Mouse (Mus musculus): ENCODE results near the gene Fam167b. TPM values are rescaled to one million over a fixed set of nuclear protein-coding genes. Genes with fewer than 3 reads are reported as not detected.

Gene Fam167b
- under 1 TPM in 1 of 2 experiments, not detected in 1; 0.67 TPM for total RNA-seq (2021)

GRCm38 (mm10) chr4:129578466-129578865 is at the start of gene Fam167b:
Fam167b (minus strand) TSS chr4:129578549.
- intact Hi-C loops (cut with DNase I): no loop called here
- peak in 1 of 2 experiments; percentile 32 for DNase-seq (ENCODE audit: extremely low spot score in 1 of 2, low spot score in 2 of 2)

GRCm38 (mm10) chr4:129626035-129626434 is 47.7 kb upstream of the Fam167b start:
- no peak for DNase-seq (ENCODE audit: extremely low spot score in 1 of 2, low spot score in 2 of 2)
- intact Hi-C loops (cut with DNase I): no loop called here

- no peak for DNase-seq (ENCODE audit: extremely low spot score in 1 of 2, low spot score in 2 of 2)
- intact Hi-C loops (cut with DNase I): no loop called here
These were observed 47.1 kb upstream of the Fam167b start for GRCm38 (mm10) chr4:129625496-129625895.

GRCm38 (mm10) chr4:129625029-129625370 is 46.7 kb upstream of the Fam167b start:
- intact Hi-C loops (cut with DNase I): no loop called here

GRCm38 (mm10) chr4:129624281-129625028 is 46.1 kb upstream of the Fam167b start:
- intact Hi-C loops (cut with DNase I): no loop called here
- DNase-seq (ENCODE audit: extremely low spot score in 1 of 2, low spot score in 2 of 2): peak; percentile 91 to 93

More at GRCm38 (mm10) chr4:129625029-129625370, 46.7 kb upstream of the Fam167b start:
- DNase-seq (ENCODE audit: extremely low spot score in 1 of 2, low spot score in 2 of 2): peak; percentile 57 to 81

- intact Hi-C loops (cut with DNase I): no loop called here
- DNase-seq (ENCODE audit: extremely low spot score in 1 of 2, low spot score in 2 of 2): peak in 1 of 2 experiments; percentile 55
These were observed 45.3 kb upstream of the Fam167b start, which contains the start of gene Ccdc28b for GRCm38 (mm10) chr4:129623681-129624091. Ccdc28b (minus strand) TSS chr4:129623947.

GRCm38 (mm10) chr4:129622803-129623535 is 44.6 kb upstream of the Fam167b start:
- intact Hi-C loops (cut with DNase I): no loop called here
- no peak for DNase-seq (ENCODE audit: extremely low spot score in 1 of 2, low spot score in 2 of 2)

GRCm38 (mm10) chr4:129622120-129622802 is 43.9 kb upstream of the Fam167b start:
- intact Hi-C loops (cut with DNase I): no loop called here
- DNase-seq (ENCODE audit: extremely low spot score in 1 of 2, low spot score in 2 of 2): no peak

- intact Hi-C loops (cut with DNase I): no loop called here
- DNase-seq (ENCODE audit: extremely low spot score in 1 of 2, low spot score in 2 of 2): no peak
These were observed 43.0 kb upstream of the Fam167b start for GRCm38 (mm10) chr4:129621283-129621841.

GRCm38 (mm10) chr4:129620419-129621282 is 42.3 kb upstream of the Fam167b start:
- DNase-seq (ENCODE audit: extremely low spot score in 1 of 2, low spot score in 2 of 2): no peak
- intact Hi-C loops (cut with DNase I): no loop called here

GRCm38 (mm10) chr4:129618786-129619691 is 40.7 kb upstream of the Fam167b start, which contains the start of gene Iqcc:
Iqcc (minus strand) TSS chr4:129619099.
- intact Hi-C loops (cut with DNase I): no loop called here
- DNase-seq (ENCODE audit: extremely low spot score in 1 of 2, low spot score in 2 of 2): peak; percentile 96 to 97

GRCm38 (mm10) chr4:129618031-129618430 is 39.7 kb upstream of the Fam167b start:
- no peak for DNase-seq (ENCODE audit: extremely low spot score in 1 of 2, low spot score in 2 of 2)
- intact Hi-C loops (cut with DNase I): no loop called here

- intact Hi-C loops (cut with DNase I): no loop called here
These were observed 38.8 kb upstream of the Fam167b start for GRCm38 (mm10) chr4:129617121-129617641.

GRCm38 (mm10) chr4:129616631-129617030 is 38.3 kb upstream of the Fam167b start:
- intact Hi-C loops (cut with DNase I): no loop called here
- DNase-seq (ENCODE audit: extremely low spot score in 1 of 2, low spot score in 2 of 2): no peak

More at GRCm38 (mm10) chr4:129617121-129617641, 38.8 kb upstream of the Fam167b start:
- no peak for DNase-seq (ENCODE audit: extremely low spot score in 1 of 2, low spot score in 2 of 2)

- no peak for DNase-seq (ENCODE audit: extremely low spot score in 1 of 2, low spot score in 2 of 2)
- intact Hi-C loops (cut with DNase I): no loop called here
These were observed 37.5 kb upstream of the Fam167b start for GRCm38 (mm10) chr4:129615801-129616290.

GRCm38 (mm10) chr4:129614093-129614492 is 35.7 kb upstream of the Fam167b start, which contains the start of gene Dcdc2b:
Dcdc2b (minus strand) TSS chr4:129614257.
- intact Hi-C loops (cut with DNase I): no loop called here
- DNase-seq (ENCODE audit: extremely low spot score in 1 of 2, low spot score in 2 of 2): no peak

GRCm38 (mm10) chr4:129610472-129610871 is 32.1 kb upstream of the Fam167b start:
- intact Hi-C loops (cut with DNase I): no loop called here
- no peak for DNase-seq (ENCODE audit: extremely low spot score in 1 of 2, low spot score in 2 of 2)

Data from left cerebral cortex, postnatal 10 days (tissue).